Mouse (Mus musculus) heart, postnatal 0 days (tissue): ENCODE data around the gene Kcp. TPM values are rescaled to one million over a fixed set of nuclear protein-coding genes. Genes with fewer than 3 reads are reported as not detected.

Experiments used
- ATAC-seq: fragments of 200-750 bp; cut with Nextera tagmentation; 2 replicates; pipeline ENCODE4 v1.8.0; 2017; ENCODE audit warnings: low read depth, moderate number of reproducible peaks, moderate library complexity; ENCODE audit not compliant: insufficient read depth
- DNase-seq: peaks from one replicate; pipeline ENCODE4 v3.0.0-alpha.2; 2016; ENCODE audit warnings: low spot score
- H3K27ac ChIP-seq: fragments of 300-500 bp; sonication (generic); 2 replicates; pipeline ENCODE4 v1.5.1; 2014; ENCODE audit warnings: low read depth, mild to moderate bottlenecking
- H3K27me3 ChIP-seq: fragments of 300-500 bp; sonication (generic); 2 replicates; pipeline ENCODE4 v1.6.1; 2014; ENCODE audit warnings: low read length, mixed read lengths; ENCODE audit not compliant: control insufficient read depth, insufficient read depth
- H3K36me3 ChIP-seq: fragments of 300-500 bp; sonication (generic); replicated peaks from 2 replicates; pipeline ENCODE4 v1.6.1; 2014; ENCODE audit warnings: low read length, mixed read lengths; ENCODE audit not compliant: control insufficient read depth, insufficient read depth
- H3K4me1 ChIP-seq: fragments of 300-500 bp; sonication (generic); 2 replicates; pipeline ENCODE4 v1.6.1; 2014; ENCODE audit warnings: antibody characterized with exemption; ENCODE audit not compliant: control insufficient read depth, insufficient read depth
- H3K4me2 ChIP-seq: fragments of 300-500 bp; sonication (generic); 2 replicates; pipeline ENCODE4 v1.6.1; 2014; ENCODE audit warnings: low read depth, mild to moderate bottlenecking, low read length, moderate library complexity
- H3K4me3 ChIP-seq: fragments of 300-500 bp; sonication (generic); 2 replicates; pipeline ENCODE4 v1.5.1; 2014; ENCODE audit warnings: low read depth, low read length
- H3K9ac ChIP-seq: fragments of 300-500 bp; sonication (generic); replicated peaks from 2 replicates; pipeline ENCODE4 v1.6.1; 2014; ENCODE audit warnings: low read depth, low read length, mixed read lengths
- H3K9me3 ChIP-seq: fragments of 300-500 bp; sonication (generic); replicated peaks from 2 replicates; pipeline ENCODE4 v1.6.1; 2016; ENCODE audit warnings: low read length; ENCODE audit not compliant: control insufficient read depth
- CTCF ChIP-seq: IDR thresholded peaks from 2 replicates; pipeline ENCODE4 v1.5.1; 2016; ENCODE audit warnings: antibody characterized with exemption, control low read depth, low read depth
- EP300 ChIP-seq: IDR thresholded peaks from 2 replicates; pipeline ENCODE4 v1.6.1; 2016; ENCODE audit warnings: antibody characterized with exemption, low read depth
- WGBS: fragments of 180-500 bp; shearing (Covaris S2); extraction: QIAGEN DNeasy Blood & Tissue Kit; methylation state at CpG from one replicate; pipeline ENCODE4 v1.1.7; 2014; 5-methylcytosine and 5-hydroxymethylcytosine counted together
- polyA plus RNA-seq: library from polyadenylated mRNA; unstranded; fragments of >200 nt; fragmentation: Nextera tagmentation; extraction: Ambion mirVana; gene quantifications from 2 replicates; pipeline ENCODE4 v1.2.1, GENCODE M21; 2015
- total RNA-seq: library from RNA; depleted of rRNA; stranded (reverse); fragments of >200 nt; gene quantifications from 2 replicates; pipeline ENCODE4 v1.2.3, GENCODE M21; 2014; ENCODE audit warnings: low replicate concordance

The Kcp gene
- total and polyA plus RNA-seq, 2 experiments from 2014 or later: 4.2 to 17.9 TPM

DNA sequence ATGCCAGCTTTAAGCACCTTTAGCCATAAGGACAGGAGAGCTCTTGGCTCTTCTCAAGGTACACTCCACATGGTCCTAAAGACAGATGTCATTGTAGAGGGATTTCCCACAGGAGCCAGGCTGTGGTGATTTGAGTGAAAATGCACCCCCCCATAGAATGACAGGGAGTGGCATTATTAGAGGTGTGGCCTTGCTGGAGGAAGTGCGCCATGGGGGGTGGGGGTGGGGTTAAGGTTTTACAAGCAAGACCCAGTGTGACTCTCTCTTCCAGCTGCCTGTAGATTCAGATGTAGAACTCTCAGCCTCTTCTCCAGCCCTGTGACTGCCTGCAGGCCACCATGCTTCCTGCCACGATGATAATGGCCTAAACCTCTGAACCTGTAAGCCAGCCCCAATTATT lies 21.8 kb downstream of the Kcp start:
- no peaks in the 10 kb centered on the region for H3K4me1 ChIP-seq
- WGBS: 65% methylated on average over 2 of the region's 2 CpGs
- no peak overlapping the region for H3K4me2 ChIP-seq
- DNase-seq: no peak
- TF ChIP-seq CTCF (no peak), EP300 (no peak)
- H3K27me3 ChIP-seq: peaks cover 12% of the 10 kb centered on the region
- no peak overlapping the region for H3K9ac ChIP-seq
- ATAC-seq: no peak
- no peaks in the 10 kb centered on the region for H3K36me3 ChIP-seq
- no peak overlapping the region for H3K4me3 ChIP-seq
- H3K9me3 ChIP-seq: no peaks in the 10 kb centered on the region
- H3K27ac ChIP-seq: no peak overlapping the region

DNA sequence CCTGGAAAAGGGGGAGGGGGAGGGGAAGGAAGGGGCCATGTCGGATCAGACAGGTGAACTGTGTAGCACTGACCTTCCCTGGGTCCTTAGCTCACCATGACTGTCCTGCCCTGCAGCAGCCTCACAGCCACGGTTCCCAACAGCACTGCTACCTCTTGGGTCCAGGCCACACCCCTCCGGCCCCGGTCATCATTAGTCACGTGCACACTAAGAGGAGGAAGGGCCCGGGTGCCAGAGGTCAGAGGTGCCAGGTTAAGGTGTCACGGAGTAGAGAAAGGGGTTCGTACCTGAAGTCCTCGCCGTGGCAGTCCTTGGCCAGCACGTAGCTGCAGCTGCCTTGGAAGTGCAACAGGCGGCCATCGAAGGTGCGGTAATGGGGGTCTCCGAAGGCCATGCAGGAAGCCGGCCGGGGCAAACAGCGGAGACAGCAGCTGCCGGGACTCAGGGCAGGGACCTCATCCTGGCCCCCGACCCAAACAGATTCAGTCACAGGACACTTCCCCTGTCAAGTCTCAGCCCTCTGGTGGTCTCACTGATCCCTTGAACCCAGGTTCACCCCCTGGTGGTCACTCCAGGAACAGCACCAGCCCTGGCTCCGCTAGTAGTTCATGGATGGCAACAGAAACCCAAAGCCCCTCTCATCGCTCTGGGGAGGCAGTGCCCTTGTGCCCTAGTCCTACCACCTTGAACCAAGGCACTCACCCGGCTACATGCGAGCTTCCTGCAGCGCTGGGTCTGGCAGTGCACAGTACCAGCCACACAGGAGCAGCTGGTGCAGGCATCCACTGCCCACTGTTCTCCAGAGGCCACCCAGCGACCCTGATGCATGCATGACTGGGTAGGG lies 22.8 kb downstream of the Kcp start:
- Histone ChIP-seq H3K27ac (no peak overlapping the region), H3K4me1 (no peaks in the 10 kb centered on the region), H3K36me3 (no peaks in the 10 kb centered on the region), H3K9ac (no peak overlapping the region), H3K4me3 (peak overlapping the region; percentile 45), H3K27me3 (peaks cover 10% of the 10 kb centered on the region), H3K9me3 (no peaks in the 10 kb centered on the region), H3K4me2 (peak overlapping the region; percentile 81)
- peak; percentile 21 for DNase-seq
- TF ChIP-seq CTCF (peak; percentile 90), EP300 (no peak)
- peak; percentile 75 for ATAC-seq
- WGBS: 7% methylated on average over 26 of the region's 26 CpGs

DNA sequence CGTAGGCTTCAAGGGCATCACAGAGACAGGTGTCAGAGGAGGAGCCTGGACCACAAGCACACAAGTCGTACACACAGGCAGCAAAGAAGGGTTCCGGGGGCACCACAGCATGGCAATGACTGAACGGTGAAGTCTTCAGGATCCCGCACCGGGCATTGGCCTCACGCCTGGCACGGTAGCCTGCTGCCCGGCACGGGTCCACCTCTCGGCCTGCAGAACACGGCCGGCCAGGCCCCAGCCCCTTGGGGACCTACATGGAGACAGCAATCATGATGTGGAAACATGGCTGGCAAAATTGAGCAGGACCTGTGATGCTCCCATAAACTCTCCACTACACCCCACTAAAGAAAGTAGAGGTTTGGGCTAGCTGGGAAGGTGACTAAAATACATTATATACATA lies 25.1 kb downstream of the Kcp start:
- no peaks in the 10 kb centered on the region for H3K4me1 ChIP-seq
- 93% methylated on average over 13 of the region's 13 CpGs for WGBS
- ATAC-seq: no peak
- DNase-seq: no peak
- H3K4me3 ChIP-seq: no peak overlapping the region
- H3K4me2 ChIP-seq: no peak overlapping the region
- no peaks in the 10 kb centered on the region for H3K36me3 ChIP-seq
- TF ChIP-seq CTCF (no peak), EP300 (no peak)
- no peak overlapping the region for H3K27ac ChIP-seq
- H3K9me3 ChIP-seq: no peaks in the 10 kb centered on the region
- H3K9ac ChIP-seq: no peak overlapping the region
- peaks cover 10% of the 10 kb centered on the region for H3K27me3 ChIP-seq

DNA sequence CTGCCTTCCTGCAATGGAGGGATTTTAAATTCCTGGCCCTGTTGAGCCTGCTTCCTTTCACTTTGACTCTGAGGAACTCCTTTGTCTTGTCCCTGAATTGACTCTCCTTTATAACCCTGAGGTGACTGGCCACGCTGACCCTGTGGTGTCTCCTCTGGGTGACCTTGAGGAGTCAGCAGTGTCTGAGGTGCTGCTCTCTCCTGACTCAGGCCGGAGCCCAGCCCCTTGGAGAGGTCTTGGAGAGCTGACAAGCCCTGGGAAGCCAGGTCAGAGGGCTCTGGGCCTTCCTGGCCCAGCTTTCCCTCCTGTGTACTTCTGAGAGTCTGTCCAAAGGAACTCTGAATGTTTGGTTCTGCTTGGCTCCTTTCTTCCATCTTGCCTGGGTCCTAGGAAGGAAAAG lies 33.0 kb downstream of the Kcp start:
- TF ChIP-seq EP300 (no peak), CTCF (no peak)
- H3K9me3 ChIP-seq: no peaks in the 10 kb centered on the region
- no peak overlapping the region for H3K9ac ChIP-seq
- DNase-seq (no peak), ATAC-seq (no peak)
- H3K4me1 ChIP-seq: peaks cover 8% of the 10 kb centered on the region
- H3K4me2 ChIP-seq: no peak overlapping the region; the same call in 1 of the 2 replicates
- H3K36me3 ChIP-seq: peaks cover 12% of the 10 kb centered on the region
- H3K4me3 ChIP-seq: no peak overlapping the region
- WGBS: 42% methylated on average over 2 of the region's 2 CpGs
- no peaks in the 10 kb centered on the region for H3K27me3 ChIP-seq
- no peak overlapping the region for H3K27ac ChIP-seq

DNA sequence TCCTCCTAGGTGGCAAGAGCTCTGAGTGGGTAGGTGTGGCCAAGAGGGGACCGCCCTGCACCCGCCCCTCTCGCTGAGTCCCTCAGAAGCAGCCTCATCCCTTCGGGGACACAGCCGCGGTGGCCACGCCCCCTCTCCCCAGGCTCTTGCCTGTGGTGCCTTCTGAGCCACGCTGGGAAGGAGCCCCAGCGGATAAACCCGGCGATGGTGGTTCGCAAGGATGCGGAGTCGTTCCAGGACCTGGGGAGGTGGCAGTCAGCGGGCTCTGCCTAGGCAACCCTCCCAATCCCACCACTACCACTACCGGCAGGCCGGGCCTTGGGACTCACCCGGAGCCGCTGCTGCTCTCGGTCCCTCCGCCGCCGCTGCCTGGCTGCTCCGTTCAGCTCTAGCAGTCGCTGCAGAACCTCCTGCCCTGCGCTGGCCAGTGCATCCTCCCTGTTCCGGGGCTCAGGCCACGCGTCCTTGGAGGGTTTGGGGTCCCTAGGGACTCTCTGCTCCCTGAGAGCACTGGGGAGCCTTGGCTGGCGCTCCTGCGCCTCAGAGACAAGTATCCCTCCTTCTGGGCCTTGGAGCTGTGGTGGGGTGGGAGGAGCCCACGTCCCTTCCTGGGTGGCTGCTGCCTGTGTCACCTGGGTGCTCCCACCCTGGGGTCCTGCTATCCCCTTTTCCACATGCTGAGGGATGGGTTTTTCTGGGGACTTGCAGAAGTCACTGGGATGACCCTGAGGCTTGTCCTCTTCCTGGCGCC lies 33.6 kb downstream of the Kcp start:
- H3K4me1 ChIP-seq: peaks cover 8% of the 10 kb centered on the region
- H3K4me2 ChIP-seq: peak overlapping the region; percentile 67
- H3K36me3 ChIP-seq: peaks cover 12% of the 10 kb centered on the region
- no peaks in the 10 kb centered on the region for H3K27me3 ChIP-seq
- peak overlapping the region; percentile 45 for H3K4me3 ChIP-seq
- ATAC-seq (peak; percentile 86), DNase-seq (peak; percentile 75)
- 5% methylated on average over 32 of the region's 33 CpGs for WGBS
- H3K9ac ChIP-seq: peak overlapping the region; percentile 40
- no peak overlapping the region for H3K27ac ChIP-seq
- H3K9me3 ChIP-seq: no peaks in the 10 kb centered on the region
- TF ChIP-seq EP300 (no peak), CTCF (no peak)
